Mouse (Mus musculus) ES-Bruce4 (cell line): Measurements from ENCODE around the gene Tnfrsf13b. TPM values are rescaled to one million over a fixed set of nuclear protein-coding genes. Genes with fewer than 3 reads are reported as not detected.

ENCODE experiments used
- H3K27ac ChIP-seq: 2 replicates; pipeline ENCODE4 v1.5.1; 2012; ENCODE audit warnings: low read length, inconsistent platforms; ENCODE audit not compliant: insufficient read depth
- H3K27me3 ChIP-seq: 2 replicates; pipeline ENCODE4 v1.6.1; 2012; ENCODE audit warnings: mild to moderate bottlenecking, low read length, inconsistent platforms; ENCODE audit not compliant: control insufficient read depth, poor library complexity, insufficient read depth, severe bottlenecking
- H3K36me3 ChIP-seq: 2 replicates; pipeline ENCODE4 v1.6.1; 2012; ENCODE audit warnings: inconsistent platforms, mild to moderate bottlenecking, low read length, moderate library complexity; ENCODE audit not compliant: control insufficient read depth, poor library complexity, insufficient read depth, severe bottlenecking
- H3K4me1 ChIP-seq: one replicate; pipeline ENCODE4 v1.8.1; 2011; ENCODE audit warnings: low read length; ENCODE audit not compliant: control insufficient read depth, insufficient read depth
- H3K4me3 ChIP-seq: 2 replicates; pipeline ENCODE4 v1.5.1; 2011; ENCODE audit warnings: low read depth, mild to moderate bottlenecking, low read length
- H3K9ac ChIP-seq: 2 replicates; pipeline ENCODE4 v1.6.1; 2012; ENCODE audit warnings: low read depth, mild to moderate bottlenecking, inconsistent platforms; ENCODE audit not compliant: poor library complexity, severe bottlenecking
- H3K9me3 ChIP-seq: replicated peaks from 2 replicates; pipeline ENCODE4 v1.6.1; 2012; ENCODE audit warnings: mild to moderate bottlenecking, low read length, inconsistent platforms; ENCODE audit not compliant: control insufficient read depth, poor library complexity, insufficient read depth, severe bottlenecking
- CTCF ChIP-seq: IDR thresholded peaks from one replicate; pipeline ENCODE4 v1.8.1; 2011; ENCODE audit warnings: low read depth, low read length
- EP300 ChIP-seq: IDR thresholded peaks from 2 replicates; pipeline ENCODE4 v1.6.1; 2011; ENCODE audit warnings: low read depth, low read length; ENCODE audit not compliant: insufficient read depth
- POLR2A ChIP-seq: IDR thresholded peaks from one replicate; pipeline ENCODE4 v1.8.1; 2011; ENCODE audit warnings: low read length; ENCODE audit not compliant: insufficient read depth
- polyA plus RNA-seq: library from polyadenylated mRNA; stranded (reverse); fragments of >200 nt; gene quantifications from 2 replicates; pipeline ENCODE4 v1.2.4, GENCODE M21; 2011; ENCODE audit warnings: low read depth; ENCODE audit not compliant: missing spikeins, insufficient read depth, insufficient read length

Gene Tnfrsf13b
- polyA plus RNA-seq, 1 experiment = not detected

DNA sequence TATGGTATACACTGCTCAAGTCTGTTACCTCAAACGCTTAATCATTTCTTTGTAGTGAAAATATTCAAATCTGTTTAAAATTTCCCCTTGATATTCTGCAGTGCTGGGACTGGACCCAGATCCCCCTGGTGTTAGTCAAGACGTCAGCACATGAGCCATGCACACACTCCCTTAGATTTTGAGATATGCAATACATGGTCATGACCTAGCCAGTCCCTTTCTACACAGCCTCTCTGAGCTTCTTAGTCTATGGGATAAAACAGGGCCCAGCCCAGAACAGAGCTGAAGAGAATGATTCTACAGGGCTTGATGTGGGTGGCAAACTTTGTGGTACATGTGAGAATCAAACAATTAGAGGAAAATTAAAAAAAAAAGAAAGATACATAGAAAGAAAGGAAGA is 15.1 kb downstream of the Tnfrsf13b start:
- no peaks in the 10 kb centered on the region for H3K4me1 ChIP-seq
- TF ChIP-seq EP300 (no peak), POLR2A (no peak), CTCF (no peak)

DNA sequence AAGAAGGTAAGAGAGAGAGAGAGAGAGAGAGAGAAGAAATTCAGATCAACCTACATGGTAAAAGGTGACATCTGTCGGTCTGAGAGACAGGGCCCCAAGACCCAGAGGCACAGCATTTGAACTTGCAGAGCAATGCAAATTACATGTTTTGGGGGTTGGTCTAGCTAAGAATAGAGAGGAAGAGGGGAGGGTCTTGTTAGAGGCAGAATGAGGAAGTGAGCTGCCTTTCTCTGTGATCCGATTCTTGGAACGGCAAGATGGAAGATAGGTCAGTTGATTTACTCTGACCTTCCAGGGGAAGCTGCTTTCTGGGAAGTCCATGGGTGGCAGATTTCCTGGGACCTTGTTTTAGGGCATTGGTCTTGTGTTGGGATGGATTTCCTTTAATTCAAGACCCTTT is 15.7 kb downstream of the Tnfrsf13b start:
- Histone ChIP-seq H3K9ac (no peak overlapping the region), H3K4me1 (no peaks in the 10 kb centered on the region), H3K9me3 (no peaks in the 10 kb centered on the region), H3K4me3 (no peak overlapping the region), H3K27me3 (no peaks in the 10 kb centered on the region), H3K36me3 (no peaks in the 10 kb centered on the region), H3K27ac (no peak overlapping the region)
- TF ChIP-seq EP300 (no peak), CTCF (no peak), POLR2A (no peak)

More for the DNA sequence above, 15.1 kb downstream of the Tnfrsf13b start:
- Histone ChIP-seq H3K9me3 (no peaks in the 10 kb centered on the region), H3K27me3 (no peaks in the 10 kb centered on the region), H3K36me3 (no peaks in the 10 kb centered on the region), H3K4me3 (no peak overlapping the region), H3K9ac (no peak overlapping the region), H3K27ac (no peak overlapping the region)

DNA sequence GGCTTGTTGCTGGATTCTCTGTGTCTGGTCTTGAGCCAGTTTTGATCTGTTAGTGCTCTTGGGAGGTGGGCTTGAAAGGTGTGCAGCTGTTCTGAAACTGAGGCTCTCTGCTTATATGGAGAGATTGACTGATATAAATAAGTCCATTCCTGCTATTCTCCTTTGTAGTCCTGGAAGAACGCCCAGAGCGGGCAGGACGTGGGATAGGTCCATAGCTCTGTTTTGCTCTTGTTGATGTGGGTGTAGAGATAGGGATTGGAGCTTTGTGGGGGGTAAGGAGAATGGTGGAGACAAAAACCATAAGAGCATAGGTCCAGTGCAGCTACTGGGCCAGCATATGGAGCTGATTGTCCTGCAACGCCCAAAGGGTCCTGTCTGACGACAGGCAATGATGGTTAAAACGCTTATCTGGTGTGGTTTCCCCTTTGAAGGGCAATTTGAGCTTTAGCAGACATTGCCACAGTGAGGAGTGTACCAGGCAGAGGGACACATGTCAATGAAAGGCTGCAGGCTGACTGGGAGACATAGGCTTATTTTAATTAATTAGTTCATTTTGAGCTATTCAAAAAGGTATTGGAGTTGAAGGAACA is 16.5 kb downstream of the Tnfrsf13b start:
- no peak overlapping the region for H3K4me3 ChIP-seq
- TF ChIP-seq CTCF (no peak), POLR2A (no peak), EP300 (no peak)

DNA sequence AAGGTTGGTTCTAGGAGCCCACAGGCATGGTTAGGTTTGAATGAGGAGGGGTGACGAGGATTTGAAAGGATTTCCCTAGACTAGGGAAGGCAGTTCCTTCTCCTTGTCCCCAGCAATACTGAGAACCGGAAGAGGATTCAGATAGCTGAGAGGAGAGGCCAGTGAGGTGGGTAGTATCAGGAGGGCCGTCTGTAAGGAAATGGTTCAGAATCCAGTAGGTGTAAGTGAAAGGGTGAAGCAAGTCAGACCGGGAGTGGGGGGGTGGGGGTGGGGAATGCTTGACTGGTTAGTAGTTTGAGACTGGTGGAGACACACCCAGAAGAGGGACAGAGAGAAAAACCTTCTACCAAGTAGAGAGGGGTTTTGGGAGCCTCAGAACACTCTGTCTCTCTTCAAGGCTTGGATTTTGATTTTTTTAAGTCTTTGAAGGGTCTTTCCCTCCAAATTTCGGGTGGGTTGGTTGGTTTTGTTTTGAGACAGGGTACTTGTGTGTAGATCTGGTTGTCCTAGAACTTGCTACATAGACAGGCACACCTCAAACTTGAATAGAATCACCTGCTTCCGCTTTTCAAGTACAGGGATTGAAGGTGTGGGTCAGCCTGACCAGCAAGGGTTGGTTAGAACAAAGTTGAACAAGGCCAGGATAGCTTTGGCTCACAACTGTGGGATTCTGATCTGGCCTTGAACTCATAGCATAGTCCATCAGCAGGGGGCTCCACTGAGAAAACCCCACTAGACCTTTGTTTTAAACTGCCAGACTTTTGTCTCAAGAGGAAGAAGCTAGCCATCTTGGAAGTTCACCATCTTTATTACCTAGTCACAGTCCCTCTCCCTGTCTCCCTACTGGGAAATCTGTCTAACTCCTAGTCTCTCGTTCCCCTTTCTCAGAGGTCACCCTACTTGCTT is 17.3 kb downstream of the Tnfrsf13b start:
- H3K27ac ChIP-seq = no peak overlapping the region
- H3K36me3 ChIP-seq = no peaks in the 10 kb centered on the region
- no peak overlapping the region for H3K9ac ChIP-seq
- no peaks in the 10 kb centered on the region for H3K4me1 ChIP-seq
- no peaks in the 10 kb centered on the region for H3K9me3 ChIP-seq
- no peak overlapping the region for H3K4me3 ChIP-seq
- no peaks in the 10 kb centered on the region for H3K27me3 ChIP-seq
- TF ChIP-seq POLR2A (no peak), EP300 (no peak), CTCF (no peak)

More for the DNA sequence above, 16.5 kb downstream of the Tnfrsf13b start:
- Histone ChIP-seq H3K9me3 (no peaks in the 10 kb centered on the region), H3K36me3 (no peaks in the 10 kb centered on the region), H3K4me1 (no peaks in the 10 kb centered on the region), H3K27me3 (no peaks in the 10 kb centered on the region), H3K9ac (no peak overlapping the region), H3K27ac (no peak overlapping the region)

DNA sequence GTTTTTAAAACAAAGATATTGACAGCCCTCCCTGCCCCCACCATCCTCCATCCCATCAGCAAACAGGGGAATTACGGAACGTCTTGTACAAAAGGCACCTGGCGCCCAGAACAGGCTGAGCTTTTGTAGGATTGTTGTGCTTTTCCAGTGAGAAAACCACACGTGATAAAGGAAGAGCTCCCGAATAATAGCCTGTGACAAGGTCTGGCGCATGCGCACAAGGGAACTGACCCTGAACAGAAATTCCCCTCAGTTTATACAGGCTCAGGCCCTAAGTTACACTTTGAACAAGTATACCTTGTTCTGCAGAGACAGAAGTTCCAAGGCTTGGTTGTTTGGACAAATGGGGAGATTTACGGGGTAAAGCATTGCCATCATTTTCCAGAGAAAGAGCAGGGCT is 19.0 kb downstream of the Tnfrsf13b start:
- no peaks in the 10 kb centered on the region for H3K9me3 ChIP-seq
- H3K4me1 ChIP-seq = no peaks in the 10 kb centered on the region
- TF ChIP-seq POLR2A (no peak), CTCF (no peak), EP300 (no peak)
- H3K36me3 ChIP-seq = no peaks in the 10 kb centered on the region
- H3K4me3 ChIP-seq = no peak overlapping the region
- H3K27me3 ChIP-seq = no peaks in the 10 kb centered on the region
- H3K9ac ChIP-seq = no peak overlapping the region
- no peak overlapping the region for H3K27ac ChIP-seq

DNA sequence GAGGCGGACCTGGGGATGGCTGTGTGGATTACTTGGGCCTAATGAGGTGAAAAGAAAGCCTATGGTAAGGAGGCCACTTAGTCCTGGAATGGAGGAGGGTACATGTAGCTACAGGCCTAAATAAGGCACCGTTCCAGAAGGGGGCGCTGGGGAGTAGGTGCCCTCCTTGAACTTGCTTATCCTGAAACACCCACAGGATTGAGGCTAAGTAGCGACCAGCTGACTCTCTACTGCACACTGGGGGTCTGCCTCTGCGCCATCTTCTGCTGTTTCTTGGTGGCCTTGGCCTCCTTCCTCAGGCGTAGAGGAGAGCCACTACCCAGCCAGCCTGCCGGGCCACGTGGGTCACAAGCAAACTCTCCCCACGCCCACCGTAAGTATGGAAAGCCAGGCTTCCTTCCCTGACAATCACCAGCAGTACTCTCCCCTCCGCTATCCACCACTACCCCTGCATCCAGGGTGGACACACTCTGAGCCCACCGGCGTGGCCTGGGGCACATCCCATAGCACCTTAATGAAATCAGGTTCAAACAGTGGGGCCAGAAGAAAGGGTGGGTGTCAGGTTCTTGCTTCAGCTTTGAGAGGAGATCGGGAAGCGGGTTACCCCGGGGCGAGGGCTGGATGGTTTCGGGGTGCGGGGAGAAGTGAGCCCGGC is 20.2 kb downstream of the Tnfrsf13b start:
- peak overlapping the region; percentile 29 for H3K9ac ChIP-seq
- H3K4me3 ChIP-seq = peak overlapping the region; percentile 52
- H3K27me3 ChIP-seq = no peaks in the 10 kb centered on the region
- H3K4me1 ChIP-seq = no peaks in the 10 kb centered on the region
- no peaks in the 10 kb centered on the region for H3K9me3 ChIP-seq
- TF ChIP-seq POLR2A (no peak), EP300 (0 out of 2 replicates have a peak, but pooled peaks have one; percentile 4), CTCF (peak; percentile 81)
- H3K27ac ChIP-seq = no peak overlapping the region
- no peaks in the 10 kb centered on the region for H3K36me3 ChIP-seq
